Mouse (Mus musculus) MEL (cell line): ENCODE data around the gene Unc119b.

Source experiments
- CHD1 ChIP-seq: IDR thresholded peaks from 2 replicates; pipeline ENCODE4 v1.6.1; 2012; ENCODE audit warnings: low read depth, mild to moderate bottlenecking, inconsistent platforms, low read length, improper control_type of control experiment
- CTCF ChIP-seq, 3 experiments: IDR thresholded peaks in 2 of 3; conservative IDR thresholded peaks in 1 of 3; 2 replicates each; pipeline ENCODE4 v1.5.1; 2011 to 2012; ENCODE audit warnings: low read length in 3 of 3, low read depth in 2 of 3, mild to moderate bottlenecking in 2 of 3, improper control_type of control experiment in 1 of 3, inconsistent platforms in 1 of 3, mixed read lengths in 1 of 3, moderate library complexity in 1 of 3; ENCODE audit not compliant: control insufficient read depth in 1 of 3, insufficient read depth in 1 of 3, poor library complexity in 1 of 3, severe bottlenecking in 1 of 3
- E2F4 ChIP-seq: IDR thresholded peaks from 2 replicates; pipeline ENCODE4 v1.6.1; 2011; ENCODE audit warnings: low read depth, low read length, improper control_type of control experiment, borderline replicate concordance
- GABPA ChIP-seq: IDR thresholded peaks from 2 replicates; pipeline ENCODE4 v1.6.1; 2012; ENCODE audit warnings: low read depth, mild to moderate bottlenecking, inconsistent platforms, low read length, improper control_type of control experiment, moderate library complexity
- GATA1 ChIP-seq: IDR thresholded peaks from 2 replicates; pipeline ENCODE4 v1.6.1; 2011; ENCODE audit warnings: low read depth, low read length, improper control_type of control experiment
- HCFC1 ChIP-seq: IDR thresholded peaks from 2 replicates; pipeline ENCODE4 v1.6.1; 2012; ENCODE audit warnings: low read depth, mild to moderate bottlenecking, inconsistent platforms, low read length, improper control_type of control experiment, moderate library complexity
- NRF1 ChIP-seq: IDR thresholded peaks from 2 replicates; pipeline ENCODE4 v1.6.1; 2014; ENCODE audit warnings: low read depth, mild to moderate bottlenecking, inconsistent platforms, low read length, improper control_type of control experiment, moderate library complexity; ENCODE audit not compliant: poor library complexity, insufficient read depth, severe bottlenecking
- POLR2A ChIP-seq, 2 experiments: IDR thresholded peaks; 2 replicates each; pipeline ENCODE4 v1.6.1; 2011 to 2012; ENCODE audit warnings: low read length in 2 of 2, mild to moderate bottlenecking in 2 of 2, control low read depth in 1 of 2, improper control_type of control experiment in 1 of 2, low read depth in 1 of 2, moderate library complexity in 1 of 2; ENCODE audit not compliant: control insufficient read depth in 1 of 2, insufficient read depth in 1 of 2, poor library complexity in 1 of 2
- RAD21 ChIP-seq: IDR thresholded peaks from 2 replicates; pipeline ENCODE4 v1.6.1; 2011; ENCODE audit warnings: mild to moderate bottlenecking, low read depth, low read length, improper control_type of control experiment
- RCOR1 ChIP-seq: IDR thresholded peaks from 2 replicates; pipeline ENCODE4 v1.6.1; 2012; ENCODE audit warnings: low read depth, mild to moderate bottlenecking, inconsistent platforms, low read length, improper control_type of control experiment
- SIN3A ChIP-seq: IDR thresholded peaks from 2 replicates; pipeline ENCODE4 v1.6.1; 2012; ENCODE audit warnings: low read length, improper control_type of control experiment, inconsistent platforms
- TBP ChIP-seq: IDR thresholded peaks from 2 replicates; pipeline ENCODE4 v1.8.0; 2011; ENCODE audit warnings: low read depth, low read length, improper control_type of control experiment
- ZKSCAN1 ChIP-seq: IDR thresholded peaks from 2 replicates; pipeline ENCODE4 v1.6.1; 2012; ENCODE audit warnings: low read depth, mild to moderate bottlenecking, inconsistent platforms, low read length, improper control_type of control experiment, moderate library complexity
- ZNF384 ChIP-seq: IDR thresholded peaks from 2 replicates; pipeline ENCODE4 v1.6.1; 2012; ENCODE audit warnings: low read depth, mild to moderate bottlenecking, inconsistent platforms, low read length, improper control_type of control experiment

DNA sequence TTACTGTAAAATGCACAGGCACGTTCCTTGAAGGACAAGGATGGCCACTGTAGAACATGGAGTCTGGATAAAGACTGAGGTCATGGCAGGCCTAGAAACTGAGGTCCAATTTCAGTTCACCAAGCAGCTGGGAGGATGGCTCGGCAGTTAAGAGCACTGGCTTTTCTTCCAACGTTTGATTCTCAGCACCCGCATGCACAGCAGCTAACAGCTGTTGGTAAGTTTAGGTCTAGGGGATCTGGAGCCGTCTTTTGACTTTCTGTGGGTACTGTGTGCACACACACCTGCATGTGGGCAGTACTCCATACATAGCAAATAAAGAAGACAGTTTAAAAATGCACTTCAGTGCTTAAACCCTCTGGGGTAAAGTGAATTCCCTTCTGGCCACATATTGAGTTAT is 53.1 kb downstream of the Unc119b start:
- TF ChIP-seq CTCF (IDR thresholded peaks at IDR 0.05 in 2 of 3, conservative IDR thresholded peaks at IDR 0.05 in 1 of 3; ENCODE audit: control insufficient read depth in 1 of 3, insufficient read depth in 1 of 3, low read depth in 2 of 3, low read length in 3 of 3, poor library complexity in 1 of 3, severe bottlenecking in 1 of 3) (no peak), HCFC1 (no peak), SIN3A (no peak), RAD21 (no peak), GABPA (no peak), E2F4 (no peak), ZNF384 (no peak), POLR2A (IDR thresholded peaks at IDR 0.05; ENCODE audit: control insufficient read depth in 1 of 2, insufficient read depth in 1 of 2, low read depth in 1 of 2, low read length in 2 of 2, poor library complexity in 1 of 2) (no peak), TBP (no peak), ZKSCAN1 (no peak), GATA1 (no peak), RCOR1 (no peak), NRF1 (no peak), CHD1 (no peak)
